Mouse (Mus musculus): ENCODE results near the gene Yars. TPM values are rescaled to one million over a fixed set of nuclear protein-coding genes. Genes with fewer than 3 reads are reported as not detected.
A peak's percentile ranks its signal among the peaks of the same experiment; 100 is the strongest.
"Not testable (repeated sequence)": the region's sequence is repeated elsewhere in the genome, so short reads cannot be mapped to it uniquely, and the experiment has no call there.

Gene Yars
- polyA plus RNA-seq, 1 experiment from 2014 or later, result 92.2 TPM

GRCm38 (mm10) chr4:129209504-129209903, 19.9 kb downstream of the Yars start:
- DNase-seq, result peak; percentile 82
- peak; percentile 72 for TF ChIP-seq CTCF (IDR thresholded peaks at IDR 0.05; ENCODE audit: low read depth)
- no peaks in the 10 kb centered on the region for H3K9me3 ChIP-seq (ENCODE audit: low read depth, low read length)
- no peak for ATAC-seq (ENCODE audit: insufficient read depth)
- no peaks in the 10 kb centered on the region for H3K27me3 ChIP-seq (ENCODE audit: insufficient read depth, low read length)
- H3K4me2 ChIP-seq, result no peak overlapping the region
- no peaks in the 10 kb centered on the region for H3K4me1 ChIP-seq (ENCODE audit: insufficient read depth)
- H3K9ac ChIP-seq, result no peak overlapping the region
- H3K27ac ChIP-seq (ENCODE audit: low read depth), result no peak overlapping the region
- WGBS, result 55% methylated on average over 7 of the region's 7 CpGs
- no peak overlapping the region for H3K4me3 ChIP-seq (ENCODE audit: low read depth, low read length)
- H3K36me3 ChIP-seq (ENCODE audit: insufficient read depth), result peaks cover 86% of the 10 kb centered on the region

- TF ChIP-seq CTCF (IDR thresholded peaks at IDR 0.05; ENCODE audit: low read depth), result no peak
- no peaks in the 10 kb centered on the region for H3K9me3 ChIP-seq (ENCODE audit: low read depth, low read length)
- no peak overlapping the region for H3K9ac ChIP-seq
- peaks cover 87% of the 10 kb centered on the region for H3K36me3 ChIP-seq (ENCODE audit: insufficient read depth)
- H3K4me3 ChIP-seq (ENCODE audit: low read depth, low read length), result no peak overlapping the region
- no peaks in the 10 kb centered on the region for H3K4me1 ChIP-seq (ENCODE audit: insufficient read depth)
- ATAC-seq (ENCODE audit: insufficient read depth) (no peak), DNase-seq (peak; percentile 65)
- no peak overlapping the region for H3K4me2 ChIP-seq
- no peak overlapping the region for H3K27ac ChIP-seq (ENCODE audit: low read depth)
- no peaks in the 10 kb centered on the region for H3K27me3 ChIP-seq (ENCODE audit: insufficient read depth, low read length)
- WGBS, result 61% methylated on average over 4 of the region's 4 CpGs
Measured at GRCm38 (mm10) chr4:129211461-129211860, 21.9 kb downstream of the Yars start.

DNA sequence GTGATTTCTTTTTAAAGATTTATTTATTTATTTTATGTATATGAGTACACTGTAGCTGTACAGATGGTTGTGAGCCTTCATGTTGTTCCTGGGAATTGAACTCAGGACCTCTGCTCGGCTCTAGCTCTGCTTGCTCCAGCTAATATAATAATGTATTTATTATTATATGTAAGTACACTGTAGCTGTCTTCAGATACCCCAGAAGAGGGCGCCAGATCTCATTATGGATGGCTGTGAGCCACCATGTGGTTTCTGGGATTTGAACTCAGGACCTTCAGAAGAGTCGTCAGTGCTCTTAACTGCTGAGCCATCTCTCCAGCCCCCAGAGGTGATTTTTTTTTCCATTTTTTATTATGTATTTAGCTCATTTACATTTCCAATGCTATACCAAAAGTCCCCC, 22.9 kb downstream of the Yars start:
- not testable (repeated sequence) for H3K9me3 ChIP-seq (ENCODE audit: low read depth, low read length); H3K27me3 ChIP-seq (ENCODE audit: insufficient read depth, low read length); H3K27ac ChIP-seq (ENCODE audit: low read depth); ATAC-seq (ENCODE audit: insufficient read depth); H3K4me2 ChIP-seq; H3K4me3 ChIP-seq (ENCODE audit: low read depth, low read length); H3K4me1 ChIP-seq (ENCODE audit: insufficient read depth); H3K9ac ChIP-seq
- 70% methylated on average over 3 of the region's 3 CpGs for WGBS
- peaks cover 87% of the 10 kb centered on the region for H3K36me3 ChIP-seq (ENCODE audit: insufficient read depth)
- DNase-seq, result peak; percentile 51
- peak; percentile 40 for TF ChIP-seq CTCF (IDR thresholded peaks at IDR 0.05; ENCODE audit: low read depth)

- TF ChIP-seq CTCF (IDR thresholded peaks at IDR 0.05; ENCODE audit: low read depth), result no peak
- no peak overlapping the region for H3K27ac ChIP-seq (ENCODE audit: low read depth)
- no peak for DNase-seq
Measured at GRCm38 (mm10) chr4:129218569-129219175, 29.1 kb downstream of the Yars start.

GRCm38 (mm10) chr4:129219198-129219597, 29.6 kb downstream of the Yars start:
- DNase-seq (no peak), ATAC-seq (ENCODE audit: insufficient read depth) (no peak)
- Histone ChIP-seq H3K27ac (ENCODE audit: low read depth) (no peak overlapping the region), H3K9me3 (ENCODE audit: low read depth, low read length) (no peaks in the 10 kb centered on the region), H3K9ac (no peak overlapping the region), H3K4me3 (ENCODE audit: low read depth, low read length) (no peak overlapping the region), H3K27me3 (ENCODE audit: insufficient read depth, low read length) (0 out of 2 replicates have a peak, but pooled peaks cover 7% of the 10 kb centered on the region), H3K4me1 (ENCODE audit: insufficient read depth) (peaks cover 6% of the 10 kb centered on the region; the same call in 1 of the 2 replicates), H3K36me3 (ENCODE audit: insufficient read depth) (peaks cover 81% of the 10 kb centered on the region), H3K4me2 (no peak overlapping the region)
- TF ChIP-seq CTCF (IDR thresholded peaks at IDR 0.05; ENCODE audit: low read depth), result no peak
- 85% methylated on average over 10 of the region's 10 CpGs for WGBS

More at GRCm38 (mm10) chr4:129218569-129219175, 29.1 kb downstream of the Yars start:
- peaks cover 86% of the 10 kb centered on the region for H3K36me3 ChIP-seq (ENCODE audit: insufficient read depth)
- peaks cover 6% of the 10 kb centered on the region; the same call in 1 of the 2 replicates for H3K4me1 ChIP-seq (ENCODE audit: insufficient read depth)
- WGBS, result 83% methylated on average over 7 of the region's 7 CpGs
- no peak overlapping the region for H3K4me3 ChIP-seq (ENCODE audit: low read depth, low read length)
- H3K9me3 ChIP-seq (ENCODE audit: low read depth, low read length), result no peaks in the 10 kb centered on the region
- ATAC-seq (ENCODE audit: insufficient read depth), result no peak
- H3K4me2 ChIP-seq, result no peak overlapping the region
- 0 out of 2 replicates have a peak, but pooled peaks cover 7% of the 10 kb centered on the region for H3K27me3 ChIP-seq (ENCODE audit: insufficient read depth, low read length)
- no peak overlapping the region for H3K9ac ChIP-seq

DNA sequence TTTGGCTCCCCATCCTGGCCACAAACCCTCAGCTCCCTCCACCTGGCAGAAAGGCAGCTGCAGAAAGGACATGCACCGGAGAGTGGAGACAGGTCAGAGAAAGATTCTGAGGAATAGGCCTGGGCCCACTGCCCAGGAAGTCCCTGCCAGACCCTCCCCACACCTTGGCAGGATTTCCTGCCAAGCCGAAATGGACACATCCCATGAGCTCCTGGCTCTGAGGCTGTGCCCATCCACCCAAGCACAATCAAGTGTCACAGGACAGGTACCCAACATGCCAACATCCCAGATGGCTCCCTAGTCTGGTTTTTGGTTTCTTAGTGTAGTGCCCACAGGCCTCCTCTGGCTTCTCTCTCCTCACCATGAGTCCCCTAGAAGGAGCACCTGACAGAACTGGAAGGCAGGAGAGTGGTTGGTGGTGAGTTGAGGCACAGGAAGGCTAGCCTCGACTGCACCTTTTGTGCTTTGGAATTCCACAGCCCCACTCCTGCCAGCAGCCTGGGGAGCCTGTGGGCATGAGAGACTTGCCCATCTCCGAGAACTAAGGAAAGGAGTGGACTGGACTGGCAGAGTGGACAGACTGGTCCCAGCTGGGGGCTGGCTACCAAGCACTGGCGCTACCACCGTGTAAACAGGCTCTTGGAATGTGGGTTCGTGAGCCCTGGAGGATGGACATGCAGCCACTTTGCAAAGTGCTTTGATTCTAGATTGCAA, 31.0 kb downstream of the Yars start:
- no peak overlapping the region for H3K9ac ChIP-seq
- no peak for TF ChIP-seq CTCF (IDR thresholded peaks at IDR 0.05; ENCODE audit: low read depth)
- H3K9me3 ChIP-seq (ENCODE audit: low read depth, low read length), result no peaks in the 10 kb centered on the region
- ATAC-seq (ENCODE audit: insufficient read depth) (no peak), DNase-seq (no peak)
- WGBS, result 49% methylated on average over 7 of the region's 7 CpGs
- H3K4me3 ChIP-seq (ENCODE audit: low read depth, low read length), result no peak overlapping the region
- no peak overlapping the region for H3K27ac ChIP-seq (ENCODE audit: low read depth)
- H3K4me1 ChIP-seq (ENCODE audit: insufficient read depth), result peaks cover 6% of the 10 kb centered on the region; the same call in 1 of the 2 replicates
- peaks cover 71% of the 10 kb centered on the region for H3K36me3 ChIP-seq (ENCODE audit: insufficient read depth)
- 0 out of 2 replicates have a peak, but pooled peaks cover 7% of the 10 kb centered on the region for H3K27me3 ChIP-seq (ENCODE audit: insufficient read depth, low read length)
- H3K4me2 ChIP-seq, result no peak overlapping the region
